Mouse (Mus musculus): ENCODE measurements at regions not wholly inside any gene's neighbourhood (a gene's known extent, or its start where the extent isn't known, plus 50 kb on each side); places are given as distances from the start of the nearest gene placed in this dataset.

DNA sequence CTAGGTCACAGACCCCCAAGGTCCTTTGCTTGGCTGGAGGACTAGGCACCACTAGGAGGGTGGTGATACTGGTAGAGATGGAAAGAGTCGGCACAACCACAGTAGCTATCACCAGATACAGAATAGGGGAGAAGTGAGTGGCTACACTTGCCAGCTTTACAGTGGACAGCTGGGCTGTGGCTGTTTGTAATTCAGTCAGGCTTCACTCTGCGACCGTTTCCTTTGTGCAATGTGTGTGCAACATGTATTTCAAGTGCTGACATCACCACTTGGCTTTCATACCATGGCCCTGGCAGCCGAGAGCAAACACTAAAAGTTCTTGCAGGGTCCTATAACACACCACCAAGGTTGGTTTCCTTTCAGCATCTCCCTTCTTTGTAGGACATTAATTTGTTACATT lies 181.7 kb upstream of the Egln3 start:
- DNase-seq (ENCODE audit: low spot score in 2 of 2): no peak

DNA sequence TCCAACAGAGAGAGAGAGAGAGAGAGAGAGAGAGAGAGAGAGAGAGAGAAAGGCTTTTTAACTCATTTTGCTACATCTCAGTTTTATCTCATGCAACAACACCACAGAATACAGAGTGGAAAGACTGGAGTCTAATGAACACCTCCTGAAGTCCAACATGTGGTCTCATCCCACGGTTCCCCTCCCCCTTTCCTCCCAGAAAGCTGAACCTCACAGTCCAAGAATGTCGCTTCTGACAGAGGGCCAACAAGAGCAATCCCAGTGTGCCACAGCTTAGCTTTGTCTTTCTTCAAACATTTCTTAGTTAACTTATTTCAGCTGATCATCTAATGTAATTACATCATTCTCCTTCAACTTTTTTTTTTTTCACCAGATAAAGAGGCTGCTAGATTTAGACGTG lies 180.5 kb upstream of the Egln3 start:
- DNase-seq (ENCODE audit: low spot score in 2 of 2): no peak

DNA sequence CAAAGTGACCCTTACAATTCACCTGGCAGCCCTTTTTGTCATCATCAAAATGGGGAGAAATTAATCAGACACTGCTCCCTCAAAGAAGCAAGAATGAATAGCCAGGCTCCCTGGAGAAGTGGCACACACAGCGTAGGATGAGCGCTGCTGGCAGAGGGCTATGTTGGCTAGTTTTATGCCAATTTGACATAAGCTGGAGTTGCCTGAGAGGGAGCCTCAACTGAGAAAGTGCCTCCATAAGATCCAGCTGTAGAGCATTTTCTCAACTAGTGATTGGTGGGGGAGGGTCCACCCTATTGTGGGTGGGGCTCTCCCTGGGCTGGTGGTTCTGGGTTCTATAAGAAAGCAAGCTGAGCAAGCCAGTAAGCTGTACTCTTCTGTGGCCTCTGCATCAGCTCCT lies 179.3 kb upstream of the Egln3 start:
- DNase-seq (ENCODE audit: low spot score in 2 of 2): no peak

DNA sequence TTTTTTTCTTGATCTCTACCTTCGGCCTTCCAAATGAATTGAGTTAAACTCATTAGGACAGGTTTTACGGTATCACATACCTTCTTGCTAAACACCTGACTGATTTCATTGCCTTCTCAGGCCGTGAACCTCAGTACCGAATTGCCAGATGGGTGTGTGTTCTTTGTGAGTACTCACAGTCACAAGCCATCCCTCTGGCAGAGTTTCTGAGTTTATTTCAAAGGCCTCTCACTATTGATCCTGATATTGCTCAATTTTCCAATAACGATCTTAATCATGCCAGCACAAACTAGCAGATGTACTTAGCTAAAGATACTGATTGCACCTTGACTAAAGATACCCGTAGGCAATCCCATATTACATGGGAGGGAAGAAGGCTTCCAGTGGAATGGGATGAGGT lies 178.4 kb upstream of the Egln3 start:
- DNase-seq (ENCODE audit: low spot score in 2 of 2): no peak

DNA sequence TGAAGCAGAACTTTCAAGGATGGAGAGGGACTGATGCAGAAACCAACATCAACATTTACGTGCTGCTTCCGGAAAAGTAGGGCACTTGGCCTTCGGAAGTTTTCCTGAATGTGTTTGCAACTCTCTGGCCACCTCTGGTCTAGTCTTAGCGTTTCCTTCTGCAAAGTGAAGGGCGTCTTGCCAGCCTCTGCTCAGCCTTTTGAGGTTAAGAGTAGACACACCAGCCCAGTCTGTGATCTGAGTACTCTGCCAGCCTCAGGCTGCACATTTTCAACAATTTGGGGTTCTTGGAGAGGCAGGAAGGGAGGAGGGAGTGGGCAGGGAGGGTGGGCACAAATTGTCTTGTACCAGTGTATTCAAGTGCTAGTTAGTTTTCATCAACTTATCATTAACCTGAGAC lies 176.7 kb upstream of the Egln3 start:
- no peak for DNase-seq (ENCODE audit: low spot score in 2 of 2)

DNA sequence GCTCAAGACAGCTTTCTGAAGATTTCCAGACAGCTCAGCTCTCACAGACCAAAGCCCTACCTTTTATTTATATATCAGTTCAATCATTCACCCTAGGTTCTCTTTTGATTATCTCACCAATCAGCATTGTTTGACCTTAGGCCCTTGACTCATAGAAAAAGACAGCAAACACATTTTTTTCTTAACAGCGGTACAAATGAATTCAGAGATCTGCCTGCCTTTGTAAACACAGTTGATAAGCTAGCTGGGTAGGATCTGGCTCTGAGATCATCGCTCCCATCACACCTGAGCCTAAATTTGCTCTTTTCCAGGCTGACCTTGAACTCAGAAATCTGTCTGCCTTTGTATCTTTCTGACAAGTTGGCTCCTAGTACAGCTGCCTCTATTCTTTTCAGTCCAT lies 174.9 kb upstream of the Egln3 start:
- DNase-seq (ENCODE audit: low spot score in 2 of 2): no peak

DNA sequence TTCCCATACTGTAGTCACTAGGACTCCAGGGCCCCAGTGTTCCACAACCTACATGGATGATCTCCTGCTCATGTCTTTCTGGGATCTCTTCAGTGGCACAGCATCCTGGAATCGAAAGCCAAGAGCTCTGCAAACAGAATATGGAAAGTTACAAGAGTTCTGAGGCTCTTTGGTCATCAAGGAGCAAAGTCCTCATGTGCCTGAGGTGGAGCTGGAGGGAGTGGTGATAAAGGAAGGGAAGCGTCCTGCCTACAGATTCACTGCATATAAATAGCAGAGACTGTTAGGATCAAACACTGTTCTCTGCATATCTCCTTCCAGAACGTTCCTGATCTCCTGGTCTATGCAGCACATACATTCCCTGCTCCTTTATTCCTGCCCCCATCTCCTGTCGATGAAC lies 170.4 kb upstream of the Egln3 start:
- no peak for DNase-seq (ENCODE audit: low spot score in 2 of 2)

DNA sequence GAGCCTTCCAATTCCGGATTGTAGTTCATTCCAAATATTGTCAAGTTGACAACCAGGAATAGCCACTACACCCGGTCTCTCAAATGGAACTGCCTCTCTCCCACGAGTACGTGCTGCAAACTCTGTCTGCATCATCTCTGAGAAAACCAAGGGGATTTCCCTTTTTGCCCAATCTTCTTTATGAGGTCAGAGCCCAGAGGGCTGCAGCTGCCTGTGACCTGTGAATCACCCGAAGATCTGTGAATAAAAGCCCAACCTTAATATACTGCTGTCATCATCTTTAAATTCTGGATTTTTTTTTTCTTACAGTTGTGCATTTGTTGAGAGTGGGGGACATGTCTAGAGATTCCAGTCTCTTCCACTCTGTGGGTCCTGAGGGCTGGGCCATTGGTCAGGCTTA lies 165.6 kb upstream of the Egln3 start:
- DNase-seq (ENCODE audit: low spot score in 2 of 2): no peak

DNA sequence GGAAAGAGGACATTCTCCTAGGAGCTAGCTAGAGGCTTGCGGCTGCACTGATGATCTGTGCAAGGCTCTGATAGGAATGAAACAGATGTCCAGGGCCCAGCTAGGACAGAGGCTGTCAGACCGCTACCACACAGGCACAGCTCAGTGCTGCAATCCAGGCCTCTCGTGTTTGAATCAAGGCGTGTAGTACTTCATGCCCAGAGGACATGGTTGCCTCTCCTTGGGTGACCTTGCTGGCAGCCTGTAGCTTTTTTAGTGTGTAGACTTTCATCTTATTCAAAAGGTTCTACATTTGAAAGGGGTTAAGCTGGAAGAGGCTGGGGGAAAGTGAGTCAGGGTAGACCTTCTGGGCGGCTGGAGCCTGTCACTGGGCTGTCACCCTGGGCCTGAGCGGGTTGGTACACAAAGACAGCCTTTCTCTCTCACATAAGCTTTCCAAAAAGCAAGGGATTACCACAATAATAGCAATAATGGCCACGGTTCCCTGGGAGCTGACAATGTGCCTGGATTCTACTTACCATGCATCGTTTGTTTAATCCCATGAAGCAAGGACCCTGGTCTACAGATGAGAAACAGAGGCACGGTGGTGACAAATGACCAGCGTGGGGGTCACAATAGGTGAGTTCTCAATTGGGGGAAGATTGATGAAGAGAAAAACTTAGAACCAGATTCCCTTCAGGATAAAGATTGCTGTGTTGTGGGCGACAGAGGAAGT lies 160.9 kb upstream of the Egln3 start:
- no peak for DNase-seq (ENCODE audit: low spot score in 2 of 2)

DNA sequence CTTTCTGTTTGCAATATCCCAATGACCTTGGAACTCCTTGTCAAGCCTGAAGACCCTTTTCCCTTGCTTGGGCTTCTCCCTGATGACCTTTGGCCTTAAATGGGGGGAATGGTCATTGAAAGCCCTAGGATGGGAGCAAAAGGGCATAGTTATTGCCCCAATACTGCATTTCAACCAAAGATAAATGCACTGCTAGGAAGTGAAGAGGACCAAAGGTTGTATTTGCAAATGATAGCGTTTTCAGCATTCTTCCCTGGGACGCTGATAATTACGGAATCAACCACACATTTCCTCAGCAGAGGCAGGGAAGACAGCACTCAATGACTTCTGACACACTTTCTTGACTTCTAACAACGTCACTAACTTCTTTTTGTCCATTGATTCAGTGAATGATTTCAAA lies 158.1 kb upstream of the Egln3 start:
- DNase-seq (ENCODE audit: low spot score in 2 of 2): no peak

DNA sequence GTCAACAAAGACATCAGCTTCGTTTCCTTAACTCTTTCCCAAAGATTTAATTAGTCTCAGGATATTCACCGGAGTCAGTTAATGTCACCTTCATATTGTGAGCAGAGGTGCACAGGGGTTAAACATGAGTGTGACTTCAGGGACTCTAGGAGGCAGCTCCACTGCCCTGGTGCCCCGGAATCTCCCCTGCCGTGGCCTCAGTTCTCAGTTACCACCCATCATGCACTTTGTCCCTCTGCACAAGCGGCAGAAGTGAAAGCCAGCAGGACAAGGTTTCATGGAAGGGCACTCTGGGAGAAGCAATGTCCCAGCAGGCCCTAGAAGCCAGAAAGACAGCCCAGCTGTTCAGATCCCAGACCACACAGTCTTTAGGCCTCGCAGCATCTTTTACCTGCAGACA lies 150.5 kb upstream of the Egln3 start:
- no peak for DNase-seq (ENCODE audit: low spot score in 2 of 2)

DNA sequence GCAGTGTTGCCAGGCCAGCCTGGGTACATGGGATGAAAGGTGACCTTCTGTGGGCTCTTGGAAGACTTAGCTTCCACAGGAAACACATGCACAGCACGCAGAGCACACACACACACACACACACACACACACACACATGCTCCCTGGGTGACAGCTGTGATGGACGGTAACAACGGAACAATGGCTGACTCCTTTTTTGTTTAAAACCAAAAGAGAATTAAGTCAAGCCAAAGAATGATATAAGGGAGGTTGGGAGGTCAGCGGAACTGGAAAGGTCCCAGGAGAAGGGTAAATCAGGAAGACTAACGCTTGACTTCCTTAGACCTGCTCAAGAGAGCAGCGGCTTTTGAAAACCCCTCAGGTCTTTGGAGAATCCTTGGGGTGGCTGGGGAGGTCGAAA lies 150.0 kb upstream of the Egln3 start:
- DNase-seq (ENCODE audit: low spot score in 2 of 2): no peak

DNA sequence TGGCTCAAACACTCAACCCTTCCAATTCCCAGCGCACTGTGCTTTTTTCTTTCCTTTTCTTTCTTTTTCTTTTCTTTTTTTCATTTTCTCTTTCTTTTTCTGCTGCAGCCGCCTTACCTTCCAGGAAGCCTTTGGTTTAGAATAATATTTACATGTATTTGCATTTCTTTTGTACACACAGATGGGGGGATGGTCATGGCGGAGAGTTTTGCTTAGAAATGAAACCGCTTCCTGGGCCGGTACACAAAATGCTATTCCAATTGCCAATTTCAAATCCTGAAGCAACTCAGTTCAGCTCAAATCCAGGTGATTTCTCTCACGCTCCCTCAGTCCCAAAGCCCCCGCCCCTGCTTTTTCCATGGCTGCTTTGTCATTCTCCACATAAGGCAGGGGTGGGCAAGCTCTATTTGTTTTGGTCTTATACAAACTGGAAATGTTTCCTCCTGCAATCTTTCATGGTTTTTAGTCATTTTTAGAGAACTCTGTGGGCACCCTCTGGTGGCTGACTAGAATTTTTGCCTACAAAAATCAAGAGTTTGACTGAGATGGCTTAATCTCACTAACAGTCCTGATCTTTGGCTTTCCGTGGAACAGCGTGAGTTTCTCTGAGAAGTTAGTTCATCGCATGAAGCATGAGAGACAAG lies 149.4 kb upstream of the Egln3 start:
- peak in 1 of 2 experiments; percentile 44 for DNase-seq (ENCODE audit: low spot score in 2 of 2)

DNA sequence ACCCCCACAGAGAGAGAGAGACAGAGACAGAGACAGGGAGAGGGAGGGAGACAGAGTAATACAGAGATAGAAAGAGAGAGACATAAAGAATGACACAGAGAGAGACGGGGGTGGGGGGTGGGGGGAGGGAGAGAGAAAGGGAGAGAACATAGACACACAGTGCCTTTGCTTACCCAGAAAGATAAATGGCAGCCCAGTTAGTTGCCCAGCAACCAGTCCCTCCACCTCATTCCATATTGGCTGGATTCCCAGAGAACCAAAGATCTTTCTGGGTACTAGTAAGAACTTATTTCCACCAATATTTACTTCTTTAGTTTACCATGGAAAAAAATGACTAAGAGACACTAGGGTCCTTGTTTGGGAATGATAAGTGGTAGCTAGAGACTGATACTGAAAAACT lies 146.6 kb upstream of the Egln3 start:
- DNase-seq (ENCODE audit: low spot score in 2 of 2): no peak

DNA sequence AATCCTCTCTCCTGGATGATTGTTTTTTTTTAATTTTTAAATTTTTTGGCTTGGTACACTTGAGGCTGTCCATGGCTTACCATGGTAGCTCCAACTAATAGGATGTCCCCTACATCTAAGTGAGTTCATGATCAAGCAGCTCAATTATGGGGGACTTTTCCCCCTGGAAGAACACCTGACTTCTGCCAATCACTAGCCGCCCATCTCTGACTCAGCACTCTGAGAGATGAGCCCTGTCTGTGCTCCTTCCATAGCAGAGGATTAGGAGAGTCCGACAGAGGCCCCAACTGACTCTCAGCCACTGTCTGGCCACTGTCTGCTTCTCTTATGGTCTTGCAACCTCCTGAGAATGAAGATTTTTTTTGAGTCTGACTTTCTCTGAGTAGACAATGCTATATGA lies 145.7 kb upstream of the Egln3 start:
- DNase-seq (ENCODE audit: low spot score in 2 of 2): no peak

DNA sequence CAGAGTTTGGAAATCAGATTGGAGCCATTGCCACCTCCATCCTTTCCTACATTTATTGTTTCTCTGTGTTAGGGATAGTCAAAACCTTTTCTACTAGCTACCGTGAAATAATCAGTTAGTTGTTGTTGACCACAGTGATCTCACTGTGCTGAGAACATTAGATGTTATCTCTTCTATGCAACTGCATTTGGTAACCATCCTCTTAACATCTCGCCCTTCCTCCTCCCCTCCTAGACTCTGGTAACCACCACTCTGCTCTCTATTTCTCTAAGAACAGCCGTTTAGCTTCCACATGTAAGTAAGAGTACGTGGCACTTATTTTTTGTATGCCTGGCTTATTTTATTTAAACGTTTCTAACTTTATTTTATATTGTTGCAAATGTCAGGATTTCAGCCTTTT lies 139.8 kb upstream of the Egln3 start:
- DNase-seq (ENCODE audit: low spot score in 2 of 2): no peak

DNA sequence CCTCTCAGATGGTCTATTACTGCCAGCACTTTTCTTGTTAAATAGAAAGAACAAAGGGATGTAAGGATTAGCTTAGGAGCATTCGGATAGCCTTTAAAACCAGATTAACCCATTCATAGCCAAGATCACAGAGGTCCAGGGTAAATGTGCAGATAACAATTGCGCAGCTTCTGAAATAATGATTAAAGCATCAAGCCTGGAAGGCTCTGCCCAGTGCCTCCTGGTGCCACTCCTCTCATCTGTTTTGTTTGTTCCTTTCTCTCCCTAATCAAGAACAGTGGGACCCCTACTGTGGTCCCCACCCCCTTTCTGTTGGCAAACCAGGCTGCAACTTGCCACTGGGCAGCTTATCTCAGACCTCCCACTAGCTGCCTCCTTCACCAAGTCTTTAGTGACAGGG lies 131.8 kb upstream of the Egln3 start:
- DNase-seq (ENCODE audit: low spot score in 2 of 2): no peak

DNA sequence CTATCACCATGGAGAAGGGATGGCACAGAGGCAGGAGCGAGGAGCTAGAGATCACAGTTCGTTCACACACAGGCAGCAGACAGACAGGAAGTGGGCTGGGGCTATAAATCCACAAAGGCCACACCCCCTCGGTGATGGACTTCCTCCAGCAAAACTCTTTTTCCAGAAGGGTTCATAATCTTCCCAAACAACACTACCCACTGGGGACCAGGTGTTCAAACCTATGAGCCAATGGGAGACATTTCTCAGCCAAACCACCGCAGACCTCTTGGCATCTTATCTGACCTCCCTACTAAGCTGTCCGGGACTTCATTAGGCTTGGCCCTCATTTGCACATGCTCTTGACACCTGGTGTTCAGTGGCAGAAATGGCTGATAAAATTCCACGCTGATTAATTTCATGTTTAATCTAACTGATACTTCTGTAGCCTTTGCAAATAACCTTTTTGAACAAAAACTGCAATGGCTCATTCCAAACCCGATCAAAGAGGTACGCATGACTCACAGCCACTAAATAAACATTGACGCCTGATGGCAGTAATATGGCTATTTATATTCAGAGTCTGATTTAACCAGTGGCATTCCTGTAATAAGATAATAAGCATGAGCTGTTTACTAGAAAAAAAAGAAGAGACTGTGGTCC lies 131.0 kb upstream of the Egln3 start:
- no peak for DNase-seq (ENCODE audit: low spot score in 2 of 2)

DNA sequence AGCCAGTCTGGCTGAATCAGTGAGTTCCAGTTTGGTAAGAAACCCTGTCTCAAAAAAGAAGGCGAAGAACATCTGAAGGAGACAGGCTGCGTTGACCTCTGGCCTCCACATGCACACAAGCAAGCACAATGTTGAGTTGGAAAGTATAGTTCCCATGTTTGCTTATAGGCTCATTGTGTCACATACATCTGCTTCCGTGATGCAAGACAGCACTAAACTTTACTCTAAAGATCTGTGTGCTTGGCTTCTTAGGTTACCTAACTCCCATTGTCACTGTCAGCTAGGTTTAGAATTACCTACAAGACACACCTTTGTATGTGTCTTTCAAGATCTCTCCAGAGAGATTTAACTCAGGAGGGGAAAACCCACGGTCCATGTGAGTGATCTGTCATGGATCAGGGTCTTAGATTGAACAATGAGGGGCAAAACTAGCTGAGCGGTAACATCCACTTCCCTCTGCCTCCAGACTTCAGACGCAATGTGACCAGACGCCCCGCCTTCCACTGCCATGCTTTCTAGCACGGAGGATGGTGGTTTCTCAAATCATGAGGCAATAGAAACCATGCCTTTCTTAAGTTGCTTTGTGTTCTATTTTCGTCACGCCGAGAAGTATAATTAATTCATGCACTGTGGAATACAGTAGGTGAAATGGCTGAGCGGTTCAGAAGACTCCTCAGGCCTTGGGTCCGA lies 130.1 kb upstream of the Egln3 start:
- no peak for DNase-seq (ENCODE audit: low spot score in 2 of 2)

DNA sequence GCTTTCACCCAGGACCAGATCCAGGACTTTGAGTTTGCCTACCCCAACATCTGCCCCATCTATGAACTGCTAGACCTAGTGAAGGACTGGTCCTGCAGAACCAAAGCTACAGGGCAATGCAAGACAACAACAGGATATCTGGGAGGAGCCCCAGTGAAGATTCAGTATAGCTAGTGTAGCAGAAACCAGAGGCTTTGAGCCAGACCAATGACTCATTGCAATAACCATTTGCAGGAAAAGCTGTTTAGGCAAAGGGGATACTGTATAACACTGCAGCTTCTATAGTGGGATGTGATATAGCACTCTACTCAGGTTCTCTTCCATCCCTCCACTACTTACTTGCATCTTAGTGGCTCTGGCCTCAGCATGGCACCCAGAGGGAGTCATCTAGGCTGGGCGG lies 123.8 kb upstream of the Egln3 start:
- DNase-seq (ENCODE audit: low spot score in 2 of 2): no peak

DNA sequence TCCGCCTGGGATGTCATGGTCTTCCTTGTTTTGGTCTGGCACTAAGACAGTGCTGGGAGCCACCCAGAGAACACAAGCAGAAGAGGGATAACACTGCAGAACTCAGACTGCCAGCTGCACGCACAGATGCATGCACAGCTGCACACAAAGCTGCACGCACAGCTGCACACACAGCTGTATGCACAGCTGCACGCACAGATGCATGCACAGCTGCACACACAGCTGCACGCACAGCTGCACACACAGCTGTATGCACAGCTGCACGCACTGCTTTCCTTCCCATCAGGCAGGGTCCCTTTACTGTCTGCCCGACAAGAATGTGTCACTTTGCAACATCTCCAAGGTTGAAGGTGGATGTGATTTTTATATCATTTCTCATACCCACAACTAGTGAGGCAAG lies 122.9 kb upstream of the Egln3 start:
- no peak for DNase-seq (ENCODE audit: low spot score in 2 of 2)

DNA sequence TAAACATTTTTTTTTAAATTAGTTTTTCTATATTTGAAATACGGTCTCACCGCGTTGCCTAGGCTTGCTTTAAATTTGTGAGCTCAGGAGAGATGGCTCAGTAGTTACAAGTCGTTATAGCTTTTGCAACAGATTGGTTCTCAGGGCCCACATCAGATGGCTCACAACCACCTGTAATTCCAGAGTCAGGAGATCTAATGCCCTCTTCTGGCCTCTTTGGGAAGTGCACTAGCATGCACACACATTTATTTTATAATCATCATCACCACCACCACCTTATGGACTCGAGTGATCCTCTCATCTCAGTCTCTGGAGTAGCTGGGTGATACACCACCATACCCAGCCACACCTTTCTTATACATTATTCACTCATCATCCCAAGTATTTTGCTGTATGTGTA lies 116.9 kb upstream of the Egln3 start:
- DNase-seq (ENCODE audit: low spot score in 2 of 2): no peak

DNA sequence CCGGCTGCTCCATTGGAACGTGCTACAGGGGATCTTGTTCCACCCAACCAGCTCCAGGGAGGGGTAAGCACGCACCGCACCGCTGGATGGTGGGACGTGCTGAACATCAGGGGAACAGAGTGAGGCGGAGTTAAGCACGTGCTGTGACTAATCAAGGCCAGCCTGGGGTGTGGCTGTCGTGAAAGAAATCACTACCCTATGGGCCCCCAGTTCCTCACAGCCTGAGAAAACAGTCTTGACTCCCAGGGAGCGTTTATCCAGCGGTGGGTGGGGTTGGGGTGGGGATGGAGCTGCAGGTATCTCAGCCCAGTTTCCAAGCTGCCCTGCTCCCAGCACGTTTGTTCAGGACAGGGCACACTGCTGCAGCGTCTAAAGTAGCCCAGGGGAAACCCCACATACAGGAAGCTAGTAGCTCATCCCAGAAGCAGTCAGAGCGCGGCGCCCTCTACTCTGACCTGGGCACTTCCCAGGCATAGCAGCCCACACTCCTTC lies 113.4 kb upstream of the Egln3 start:
- no peak for DNase-seq (ENCODE audit: low spot score in 2 of 2)

All from left cerebral cortex, adult 9 months (tissue).